Mouse (Mus musculus) lung, embryonic 15.5 days (tissue): ENCODE results near the gene Sipa1l3. TPM values are rescaled to one million over a fixed set of nuclear protein-coding genes. Genes with fewer than 3 reads are reported as not detected.

Experiments
- ATAC-seq: fragments of 200-750 bp; cut with Nextera tagmentation; 2 replicates; pipeline ENCODE4 v1.8.0; 2017; ENCODE audit warnings: moderate number of reproducible peaks, borderline replicate concordance; ENCODE audit not compliant: low FRiP score, low TSS enrichment; ENCODE audit errors: extremely low read depth
- H3K27ac ChIP-seq: fragments of 300-500 bp; sonication (generic); 2 replicates; pipeline ENCODE4 v1.5.1; 2015; ENCODE audit warnings: moderate library complexity, mild to moderate bottlenecking, inconsistent platforms
- H3K27me3 ChIP-seq: fragments of 300-500 bp; sonication (generic); 2 replicates; pipeline ENCODE4 v1.6.1; 2015; ENCODE audit warnings: inconsistent platforms
- H3K36me3 ChIP-seq: fragments of 300-500 bp; sonication (generic); 2 replicates; pipeline ENCODE4 v1.6.1; 2015; ENCODE audit warnings: inconsistent platforms
- H3K4me1 ChIP-seq: fragments of 300-500 bp; sonication (generic); 2 replicates; pipeline ENCODE4 v1.6.1; 2015; ENCODE audit warnings: inconsistent platforms
- H3K4me2 ChIP-seq: fragments of 300-500 bp; sonication (generic); 2 replicates; pipeline ENCODE4 v1.6.1; 2015; ENCODE audit warnings: inconsistent platforms, mild to moderate bottlenecking, moderate library complexity
- H3K4me3 ChIP-seq: fragments of 300-500 bp; sonication (generic); 2 replicates; pipeline ENCODE4 v1.5.1; 2015; ENCODE audit warnings: mild to moderate bottlenecking, inconsistent platforms
- H3K9ac ChIP-seq: fragments of 300-500 bp; sonication (generic); 2 replicates; pipeline ENCODE4 v1.6.1; 2015; ENCODE audit warnings: inconsistent platforms
- H3K9me3 ChIP-seq: fragments of 300-500 bp; sonication (generic); 2 replicates; pipeline ENCODE4 v1.6.1; 2016; ENCODE audit warnings: inconsistent platforms
- WGBS: fragments of 180-500 bp; shearing (Covaris S2); methylation state at CpG from one replicate; pipeline ENCODE4 v1.1.7; 2015; 5-methylcytosine and 5-hydroxymethylcytosine counted together
- polyA plus RNA-seq: library from polyadenylated mRNA; unstranded; fragments of >200 nt; fragmentation: Nextera tagmentation; extraction: Ambion mirVana; gene quantifications from 2 replicates; pipeline ENCODE4 v1.2.1, GENCODE M21; 2015

The Sipa1l3 gene
- polyA plus RNA-seq, 1 experiment from 2014 or later, result 25.1 TPM

DNA sequence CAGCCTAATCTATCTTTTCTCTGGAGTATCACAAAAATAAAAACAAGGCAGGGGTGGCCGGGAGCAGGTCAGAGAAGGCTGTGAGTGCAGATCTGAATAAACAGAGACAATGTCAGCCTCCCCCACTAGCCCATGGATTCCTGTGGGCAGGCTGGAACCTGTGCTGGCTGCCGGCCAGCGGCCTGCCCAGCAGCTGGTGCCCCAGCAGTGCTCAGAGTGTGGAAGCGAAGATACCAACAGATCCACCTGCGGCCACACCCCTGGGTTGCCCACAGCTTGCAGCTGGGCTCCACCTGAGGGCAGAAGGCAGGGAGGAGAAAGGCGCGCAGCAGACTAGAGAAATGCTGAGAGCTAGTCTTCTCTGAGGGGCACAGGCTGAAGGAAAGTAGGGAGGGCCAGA is 47.1 kb downstream of the Sipa1l3 start:
- peak overlapping the region; percentile 66; the same call in 1 of the 2 replicates for H3K27ac ChIP-seq
- H3K4me2 ChIP-seq, result no peak overlapping the region; the same call in 1 of the 2 replicates
- 45% methylated on average over 7 of the region's 7 CpGs for WGBS

DNA sequence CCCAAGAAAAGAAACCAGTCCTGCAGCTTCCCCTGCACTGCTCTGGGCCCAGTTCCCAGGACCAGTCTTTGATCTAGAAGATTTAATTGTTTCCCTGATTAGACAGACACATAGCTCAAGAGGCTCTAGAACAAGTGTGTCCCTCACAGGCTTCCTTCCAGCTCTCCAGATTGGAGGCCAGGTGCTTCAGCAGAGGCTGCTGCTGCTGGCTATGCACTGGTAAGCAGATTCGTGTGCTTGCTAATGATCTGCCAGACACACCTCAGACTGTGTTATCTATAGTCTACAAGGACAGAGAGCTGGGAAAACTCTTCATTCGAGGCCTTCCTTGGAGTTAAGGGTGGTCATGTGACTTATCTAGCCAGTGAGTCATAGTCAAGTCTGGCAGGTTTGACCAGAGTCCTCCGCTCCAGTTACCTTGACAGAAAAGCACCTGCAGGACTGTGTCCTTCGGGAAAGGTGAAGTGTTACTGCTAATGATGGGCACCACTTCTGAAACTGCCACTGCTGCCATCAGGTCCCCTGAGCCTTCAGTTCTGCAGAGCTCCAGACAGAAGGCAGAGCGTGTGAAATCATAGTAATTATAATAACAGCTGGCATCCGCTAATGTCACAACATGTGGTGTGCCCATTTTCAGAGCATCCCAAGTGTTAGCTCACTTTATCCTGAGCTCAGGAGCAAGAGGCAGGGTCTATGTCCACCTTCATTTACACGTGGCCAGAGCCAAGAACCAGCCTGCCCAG is 48.7 kb downstream of the Sipa1l3 start:
- Histone ChIP-seq H3K27me3 (no peaks in the 10 kb centered on the region), H3K4me1 (peaks cover 48% of the 10 kb centered on the region), H3K36me3 (no peaks in the 10 kb centered on the region), H3K4me3 (no peak overlapping the region), H3K27ac (peak overlapping the region; percentile 66), H3K4me2 (no peak overlapping the region), H3K9me3 (no peaks in the 10 kb centered on the region), H3K9ac (no peak overlapping the region)
- peak; percentile 23; the same call in 1 of the 2 replicates for ATAC-seq
- 53% methylated on average over 7 of the region's 7 CpGs for whole genome bisulfite sequencing

More for the DNA sequence above, 47.1 kb downstream of the Sipa1l3 start:
- no peaks in the 10 kb centered on the region for H3K27me3 ChIP-seq
- H3K36me3 ChIP-seq, result no peaks in the 10 kb centered on the region
- H3K4me3 ChIP-seq, result no peak overlapping the region
- H3K9ac ChIP-seq, result no peak overlapping the region
- no peaks in the 10 kb centered on the region for H3K9me3 ChIP-seq
- H3K4me1 ChIP-seq, result peaks cover 44% of the 10 kb centered on the region
- ATAC-seq, result no peak

DNA sequence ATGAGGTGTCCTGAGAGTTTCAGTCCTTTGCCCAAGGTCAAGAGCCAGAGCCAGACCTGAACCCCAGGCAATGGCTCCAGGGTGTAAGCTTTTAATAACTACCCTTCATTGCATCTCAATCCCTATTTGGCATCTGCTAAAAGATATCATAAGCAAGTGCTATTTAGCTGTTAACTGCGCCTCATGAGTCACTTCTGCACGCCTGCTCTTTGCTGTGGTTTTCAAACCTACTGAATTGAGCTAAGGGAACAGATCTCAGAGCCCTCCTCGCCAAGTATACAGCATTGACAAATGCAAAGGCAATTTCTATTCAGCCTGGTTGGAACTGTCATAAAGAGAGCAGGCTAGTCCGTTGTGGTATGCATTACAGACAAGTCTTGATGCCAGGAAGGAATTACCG is 49.8 kb downstream of the Sipa1l3 start:
- Histone ChIP-seq H3K27ac (no peak overlapping the region), H3K4me3 (no peak overlapping the region), H3K9me3 (no peaks in the 10 kb centered on the region), H3K36me3 (no peaks in the 10 kb centered on the region), H3K9ac (no peak overlapping the region), H3K27me3 (no peaks in the 10 kb centered on the region), H3K4me2 (no peak overlapping the region), H3K4me1 (peaks cover 48% of the 10 kb centered on the region)
- no peak for ATAC-seq
- WGBS, result 86% methylated on average over 5 of the region's 5 CpGs

DNA sequence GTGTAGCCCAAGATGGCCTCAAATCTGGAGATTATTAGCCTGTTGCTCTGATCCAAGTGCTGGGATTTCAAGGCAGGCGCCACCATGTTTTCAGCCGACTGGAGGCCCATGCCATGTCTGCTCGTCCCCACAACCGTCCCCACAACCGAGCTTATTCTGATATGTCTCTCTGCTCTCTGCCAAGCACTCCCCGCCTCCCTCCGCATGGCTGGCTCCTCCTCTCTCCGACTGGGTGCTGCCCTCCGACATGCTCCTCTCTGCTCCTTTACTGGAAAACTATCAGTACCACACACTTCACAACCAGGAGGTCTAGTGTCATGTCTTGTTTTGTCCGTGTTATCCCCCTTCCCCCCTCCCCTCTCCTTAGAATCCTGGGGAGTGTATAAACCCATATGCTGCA is 51.9 kb downstream of the Sipa1l3 start:
- 55% methylated on average over 10 of the region's 10 CpGs for WGBS
- H3K4me2 ChIP-seq, result no peak overlapping the region
- no peak overlapping the region for H3K9ac ChIP-seq
- H3K36me3 ChIP-seq, result no peaks in the 10 kb centered on the region
- no peaks in the 10 kb centered on the region for H3K27me3 ChIP-seq
- no peaks in the 10 kb centered on the region for H3K9me3 ChIP-seq
- no peak for ATAC-seq
- H3K4me3 ChIP-seq, result no peak overlapping the region
- no peak overlapping the region for H3K27ac ChIP-seq
- H3K4me1 ChIP-seq, result peaks cover 52% of the 10 kb centered on the region

DNA sequence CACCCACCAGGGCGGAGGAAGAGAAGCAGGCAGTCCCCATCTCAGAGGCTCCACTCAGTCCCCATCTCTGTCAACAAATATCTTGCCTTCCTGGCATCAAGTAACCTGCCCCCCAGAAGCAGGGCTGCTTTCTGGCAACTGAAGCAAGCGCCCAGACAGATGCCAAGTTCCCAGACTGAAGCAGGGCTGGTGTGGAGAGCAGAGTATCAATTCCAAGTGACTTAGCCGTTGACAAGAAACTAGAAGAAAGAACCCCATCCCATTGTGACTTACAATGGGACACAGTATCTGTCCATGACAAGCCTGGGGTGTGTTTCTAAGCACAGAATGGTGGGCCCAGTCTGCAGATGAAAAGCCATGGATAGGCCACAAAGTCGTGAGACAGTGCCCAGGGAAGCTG is 52.7 kb downstream of the Sipa1l3 start:
- H3K36me3 ChIP-seq, result no peaks in the 10 kb centered on the region
- H3K4me1 ChIP-seq, result peaks cover 51% of the 10 kb centered on the region
- ATAC-seq, result no peak
- H3K27ac ChIP-seq, result no peak overlapping the region
- H3K27me3 ChIP-seq, result no peaks in the 10 kb centered on the region
- H3K9ac ChIP-seq, result no peak overlapping the region
- WGBS, result 80% methylated on average over 4 of the region's 4 CpGs
- no peaks in the 10 kb centered on the region for H3K9me3 ChIP-seq
- H3K4me2 ChIP-seq, result no peak overlapping the region
- H3K4me3 ChIP-seq, result no peak overlapping the region

DNA sequence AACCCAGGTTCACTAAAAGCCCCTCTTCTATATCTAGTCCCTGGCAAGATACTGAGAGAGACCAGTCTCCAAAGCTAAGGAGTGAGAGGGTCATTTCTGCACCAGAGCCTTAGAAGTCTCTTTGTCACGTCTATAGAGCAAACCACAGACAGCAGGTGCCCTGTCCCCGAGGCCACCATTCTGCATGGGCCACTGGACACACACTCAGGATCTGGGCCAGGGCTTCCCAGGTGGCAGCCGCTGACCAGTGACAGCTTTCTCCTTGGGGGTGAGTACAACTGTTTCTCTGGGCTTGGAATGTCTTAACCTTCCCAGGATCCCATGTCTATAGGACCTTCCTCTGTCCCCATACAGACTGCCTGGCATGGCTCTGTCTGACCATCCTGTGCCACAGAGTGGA is 55.6 kb downstream of the Sipa1l3 start:
- no peak overlapping the region for H3K4me3 ChIP-seq
- H3K27ac ChIP-seq, result no peak overlapping the region
- no peaks in the 10 kb centered on the region for H3K27me3 ChIP-seq
- 85% methylated on average over 3 of the region's 3 CpGs for WGBS
- peaks cover 45% of the 10 kb centered on the region for H3K4me1 ChIP-seq
- no peaks in the 10 kb centered on the region for H3K36me3 ChIP-seq
- no peaks in the 10 kb centered on the region for H3K9me3 ChIP-seq
- ATAC-seq, result no peak
- no peak overlapping the region for H3K9ac ChIP-seq
- no peak overlapping the region for H3K4me2 ChIP-seq

DNA sequence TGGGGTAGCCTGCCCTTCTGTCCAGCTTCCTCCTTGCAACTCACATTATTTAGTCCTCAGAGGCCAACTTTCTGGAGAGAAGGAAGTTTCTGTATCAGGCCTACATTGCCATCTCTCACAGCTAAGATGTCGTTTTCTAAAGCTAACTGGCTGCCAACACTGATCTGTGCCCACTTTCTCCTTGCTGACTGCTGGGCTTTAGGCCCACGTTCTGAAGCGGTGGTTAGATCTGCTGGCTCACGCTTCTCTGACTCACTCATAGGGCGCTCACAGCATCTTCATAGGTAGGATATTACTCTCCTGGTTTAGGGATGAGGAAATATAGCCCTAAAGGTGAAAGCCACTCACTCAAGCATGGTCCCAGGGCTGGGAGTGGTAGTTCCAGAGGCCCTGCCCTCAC is 56.3 kb downstream of the Sipa1l3 start:
- 62% methylated on average over 5 of the region's 5 CpGs for WGBS
- Histone ChIP-seq H3K27ac (peak overlapping the region; percentile 77), H3K27me3 (no peaks in the 10 kb centered on the region)

DNA sequence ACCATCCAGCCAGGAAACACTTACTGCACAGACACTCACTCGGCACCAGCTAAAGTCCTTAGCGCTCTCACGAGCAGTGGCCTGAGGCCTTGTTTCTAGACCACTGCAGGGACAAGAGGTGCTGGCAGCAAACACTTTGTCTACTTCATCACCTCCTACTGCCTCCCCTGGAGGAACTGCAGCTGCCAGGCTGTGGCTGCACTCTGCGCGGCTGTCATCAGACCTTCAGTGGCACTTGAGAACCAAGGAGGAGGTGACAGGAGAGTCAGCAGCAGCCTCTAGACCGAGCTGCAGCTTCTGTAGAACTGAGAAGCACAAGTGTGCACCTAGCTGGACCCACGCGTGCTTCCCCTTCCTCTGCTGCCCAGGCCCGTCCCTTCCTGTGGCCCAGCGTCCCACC is 56.9 kb downstream of the Sipa1l3 start:
- 29% methylated on average over 10 of the region's 10 CpGs for WGBS
- Histone ChIP-seq H3K4me1 (peaks cover 46% of the 10 kb centered on the region), H3K27me3 (no peaks in the 10 kb centered on the region), H3K27ac (peak overlapping the region; percentile 77), H3K9ac (no peak overlapping the region), H3K4me2 (0 out of 2 replicates have a peak overlapping the region, but pooled peaks have one; percentile 12), H3K4me3 (no peak overlapping the region), H3K9me3 (no peaks in the 10 kb centered on the region), H3K36me3 (no peaks in the 10 kb centered on the region)
- peak; percentile 66; the same call in 1 of the 2 replicates for ATAC-seq

More for the DNA sequence above, 56.3 kb downstream of the Sipa1l3 start:
- no peak overlapping the region for H3K4me3 ChIP-seq
- no peak overlapping the region for H3K9ac ChIP-seq
- no peaks in the 10 kb centered on the region for H3K9me3 ChIP-seq
- H3K36me3 ChIP-seq, result no peaks in the 10 kb centered on the region
- peaks cover 46% of the 10 kb centered on the region for H3K4me1 ChIP-seq
- no peak for ATAC-seq
- H3K4me2 ChIP-seq, result no peak overlapping the region

DNA sequence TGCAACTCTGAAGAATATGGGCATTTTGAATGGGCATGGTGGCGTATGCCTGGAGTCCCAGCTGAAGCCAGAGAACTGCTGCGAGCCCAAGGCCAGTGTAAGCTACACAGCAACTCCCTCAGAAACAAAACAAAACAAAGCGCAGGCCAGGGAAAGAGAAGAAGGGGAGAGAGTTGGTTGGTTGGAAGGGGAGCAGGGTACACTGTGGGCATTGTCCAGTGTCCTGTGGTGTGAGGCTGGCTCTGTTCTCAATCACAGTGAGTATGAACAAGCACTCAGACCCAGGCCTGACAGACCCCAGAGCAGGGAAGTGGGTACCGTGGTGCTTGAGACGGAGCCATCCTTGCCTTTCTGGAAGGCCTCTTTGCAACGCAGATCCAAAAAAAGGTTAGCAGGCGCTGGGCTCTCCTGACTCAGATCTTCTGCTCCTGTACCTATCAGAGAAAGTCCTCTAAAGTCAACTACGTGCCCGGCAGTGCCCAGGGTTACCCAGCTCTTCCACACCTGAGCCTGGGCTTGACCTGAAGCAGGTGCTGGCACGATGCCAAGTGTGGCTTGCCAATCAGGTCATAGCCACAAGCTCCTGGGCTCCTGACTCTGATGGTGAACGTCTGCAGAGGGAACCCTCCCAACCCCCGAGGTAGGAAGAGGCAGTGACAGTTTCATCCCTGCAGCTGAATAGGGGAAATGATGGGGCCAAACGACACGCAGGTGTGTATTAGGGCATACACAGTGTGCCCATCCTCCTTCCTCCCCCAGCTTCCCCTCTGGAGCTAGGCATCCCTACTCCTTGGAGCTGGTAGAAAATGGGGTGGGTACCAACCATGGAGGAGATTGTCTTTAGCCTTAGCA is 59.3 kb downstream of the Sipa1l3 start:
- H3K27me3 ChIP-seq, result no peaks in the 10 kb centered on the region

DNA sequence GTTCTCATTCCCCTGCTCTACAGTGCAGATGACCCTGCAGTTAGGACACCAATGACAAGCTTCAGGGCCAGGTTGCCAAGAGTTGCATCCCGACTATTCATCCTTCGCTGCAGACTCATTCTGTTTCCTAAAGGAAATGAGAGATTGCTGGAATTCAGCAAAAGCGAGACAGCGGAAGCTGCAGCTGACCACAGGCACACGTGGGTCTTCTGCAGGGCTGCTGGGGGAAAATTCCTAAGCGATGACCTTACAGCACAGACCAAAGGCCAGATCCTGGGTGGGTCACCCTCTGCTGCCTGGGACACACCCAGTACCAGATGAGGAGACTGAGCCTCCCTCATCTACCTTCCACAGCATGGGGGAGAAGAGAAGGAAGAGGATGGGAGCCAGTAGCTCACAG is 60.7 kb downstream of the Sipa1l3 start:
- WGBS, result 54% methylated on average over 6 of the region's 6 CpGs
- ATAC-seq, result no peak

More for the DNA sequence above, 59.3 kb downstream of the Sipa1l3 start:
- Histone ChIP-seq H3K4me3 (no peak overlapping the region), H3K9me3 (no peaks in the 10 kb centered on the region), H3K27ac (no peak overlapping the region), H3K36me3 (no peaks in the 10 kb centered on the region), H3K4me2 (no peak overlapping the region), H3K4me1 (peaks cover 42% of the 10 kb centered on the region), H3K9ac (no peak overlapping the region)
- 75% methylated on average over 14 of the region's 14 CpGs for WGBS
- ATAC-seq, result no peak

DNA sequence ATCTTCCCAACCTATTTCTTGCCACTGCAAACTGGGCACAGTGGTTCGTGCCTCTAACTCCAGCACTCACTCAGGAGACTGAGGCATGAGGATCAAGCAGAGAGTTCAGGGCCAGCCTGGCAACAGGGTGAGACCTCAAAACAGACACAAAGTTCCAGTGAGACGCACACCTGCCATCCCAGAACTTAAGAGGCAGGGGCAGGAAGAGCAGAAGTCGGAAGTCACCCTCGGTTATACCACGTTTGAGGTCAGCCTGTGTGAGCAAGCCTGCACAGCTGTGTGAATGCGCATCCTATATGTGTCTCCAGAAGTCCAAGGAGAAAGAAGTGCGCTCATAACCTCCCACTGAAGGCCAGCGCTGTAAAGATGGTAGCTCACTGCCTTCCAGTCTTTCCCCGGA is 61.7 kb downstream of the Sipa1l3 start:
- H3K4me1 ChIP-seq, result peaks cover 54% of the 10 kb centered on the region
- no peak for ATAC-seq

More for the DNA sequence above, 60.7 kb downstream of the Sipa1l3 start:
- Histone ChIP-seq H3K9ac (no peak overlapping the region), H3K36me3 (no peaks in the 10 kb centered on the region), H3K27ac (peak overlapping the region; percentile 30; the same call in 1 of the 2 replicates), H3K9me3 (no peaks in the 10 kb centered on the region), H3K4me1 (peaks cover 53% of the 10 kb centered on the region), H3K4me2 (no peak overlapping the region), H3K27me3 (no peaks in the 10 kb centered on the region), H3K4me3 (no peak overlapping the region)

DNA sequence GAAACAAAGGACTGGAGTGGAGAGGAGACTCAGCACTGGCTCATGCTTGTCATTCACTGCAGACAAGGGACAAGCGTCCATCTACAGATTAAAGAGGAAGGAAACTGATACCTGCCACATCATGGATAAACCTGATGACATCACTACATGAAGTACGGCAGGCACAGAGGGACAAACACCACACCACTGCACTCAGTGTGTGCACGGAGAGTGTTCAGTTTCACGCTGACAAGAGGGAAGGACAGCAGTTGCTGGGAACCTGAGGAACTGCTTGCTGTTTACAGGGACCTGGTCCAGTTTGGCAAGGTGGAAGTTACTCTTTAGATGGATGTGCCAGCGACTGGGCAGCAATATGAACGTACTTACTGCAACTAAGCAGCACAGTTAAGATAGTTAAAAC is 62.9 kb downstream of the Sipa1l3 start:
- ATAC-seq, result no peak
- H3K4me2 ChIP-seq, result no peak overlapping the region
- no peaks in the 10 kb centered on the region for H3K9me3 ChIP-seq
- H3K4me3 ChIP-seq, result no peak overlapping the region
- H3K27ac ChIP-seq, result no peak overlapping the region
- no peaks in the 10 kb centered on the region for H3K27me3 ChIP-seq
- no peak overlapping the region for H3K9ac ChIP-seq
- no peaks in the 10 kb centered on the region for H3K36me3 ChIP-seq
- H3K4me1 ChIP-seq, result peaks cover 49% of the 10 kb centered on the region
- WGBS, result 64% methylated on average over 6 of the region's 6 CpGs

More for the DNA sequence above, 61.7 kb downstream of the Sipa1l3 start:
- Histone ChIP-seq H3K27me3 (no peaks in the 10 kb centered on the region), H3K4me3 (no peak overlapping the region), H3K9me3 (no peaks in the 10 kb centered on the region), H3K36me3 (no peaks in the 10 kb centered on the region), H3K9ac (no peak overlapping the region), H3K27ac (no peak overlapping the region), H3K4me2 (no peak overlapping the region)
- 78% methylated on average over 9 of the region's 9 CpGs for WGBS
